Mouse (Mus musculus) brain, embryonic 14.5 days (tissue): ENCODE results near the gene Spata22.

ENCODE experiments used
- CTCF ChIP-seq: fragments of 200-500 bp; IDR thresholded peaks from 2 replicates; pipeline ENCODE4 v1.5.1; 2012; ENCODE audit warnings: inconsistent platforms, mild to moderate bottlenecking, moderate library complexity, borderline replicate concordance; ENCODE audit not compliant: insufficient read depth, insufficient read length; ENCODE audit errors: extremely low read depth
- POLR2A ChIP-seq: fragments of 200-500 bp; IDR thresholded peaks from 2 replicates; pipeline ENCODE4 v1.6.1; 2012; ENCODE audit warnings: mild to moderate bottlenecking, inconsistent platforms, borderline replicate concordance; ENCODE audit not compliant: poor library complexity, insufficient read depth, insufficient read length, severe bottlenecking; ENCODE audit errors: extremely low read depth

DNA sequence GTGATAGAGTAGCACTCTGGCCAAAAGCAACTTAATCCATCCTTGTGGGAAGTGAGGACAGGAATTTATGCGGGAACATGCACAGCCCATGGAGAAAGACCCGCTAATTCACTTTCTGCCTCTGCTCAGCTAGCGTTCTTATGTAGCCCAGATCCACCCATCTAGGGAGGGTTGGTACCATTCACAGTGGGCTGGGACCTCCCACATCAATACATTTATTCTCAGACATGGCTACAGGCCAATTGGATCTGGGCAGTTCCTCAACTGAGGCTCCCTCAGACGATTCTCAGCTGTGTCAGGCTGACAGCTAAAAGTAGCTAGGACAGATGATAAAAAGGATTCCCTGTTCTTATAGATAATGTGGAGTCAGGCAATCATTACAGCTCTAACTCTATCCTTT, 2.2 kb upstream of the Spata22 start:
- no peak for TF ChIP-seq POLR2A
- TF ChIP-seq CTCF: no peak
